Mouse (Mus musculus) kidney, embryonic 15.5 days (tissue): ENCODE results near the gene Cep95. TPM values are rescaled to one million over a fixed set of nuclear protein-coding genes. Genes with fewer than 3 reads are reported as not detected.
"Not testable (repeated sequence)": the region's sequence is repeated elsewhere in the genome, so short reads cannot be mapped to it uniquely, and the experiment has no call there.

Experiments
- ATAC-seq: fragments of 200-750 bp; cut with Nextera tagmentation; replicated peaks from 2 replicates; pipeline ENCODE4 v1.8.0; 2017; ENCODE audit warnings: moderate TSS enrichment; ENCODE audit not compliant: low FRiP score
- H3K27ac ChIP-seq: fragments of 300-500 bp; sonication (generic); 2 replicates; pipeline ENCODE4 v1.5.1; 2015; ENCODE audit warnings: mild to moderate bottlenecking, inconsistent platforms
- H3K27me3 ChIP-seq: fragments of 300-500 bp; sonication (generic); 2 replicates; pipeline ENCODE4 v1.6.1; 2015; ENCODE audit warnings: inconsistent platforms
- H3K36me3 ChIP-seq: fragments of 300-500 bp; sonication (generic); 2 replicates; pipeline ENCODE4 v1.6.1; 2015; ENCODE audit warnings: inconsistent platforms
- H3K4me1 ChIP-seq: fragments of 300-500 bp; sonication (generic); 2 replicates; pipeline ENCODE4 v1.6.1; 2015; ENCODE audit warnings: inconsistent platforms
- H3K4me2 ChIP-seq: fragments of 300-500 bp; sonication (generic); 2 replicates; pipeline ENCODE4 v1.6.1; 2015; ENCODE audit warnings: moderate library complexity, mild to moderate bottlenecking, inconsistent platforms
- H3K4me3 ChIP-seq: fragments of 300-500 bp; sonication (generic); replicated peaks from 2 replicates; pipeline ENCODE4 v1.5.1; 2015; ENCODE audit warnings: mild to moderate bottlenecking, inconsistent platforms
- H3K9ac ChIP-seq: fragments of 300-500 bp; sonication (generic); 2 replicates; pipeline ENCODE4 v1.6.1; 2015; ENCODE audit warnings: mild to moderate bottlenecking, inconsistent platforms
- H3K9me3 ChIP-seq: fragments of 300-500 bp; sonication (generic); replicated peaks from 2 replicates; pipeline ENCODE4 v1.6.1; 2016; ENCODE audit warnings: inconsistent platforms
- WGBS: fragments of 180-500 bp; shearing (Covaris S2); methylation state at CpG from one replicate; pipeline ENCODE4 v1.1.7; 2015; ENCODE audit warnings: mixed read lengths; 5-methylcytosine and 5-hydroxymethylcytosine counted together
- polyA plus RNA-seq: library from polyadenylated mRNA; unstranded; fragments of >200 nt; fragmentation: Nextera tagmentation; extraction: Ambion mirVana; gene quantifications from 2 replicates; pipeline ENCODE4 v1.2.1, GENCODE M21; 2015

The Cep95 gene
- 21.7 and 22.0 TPM in 2 replicates for polyA plus RNA-seq

GRCm38 (mm10) chr11:106788775-106789459 lies at the start of gene Cep95, which contains the start of gene Ddx5:
Gene Cep95, plus strand, starts transcription at chr11:106789252.
Gene Ddx5, minus strand, starts transcription at chr11:106789185.
- Histone ChIP-seq H3K27me3 (no peaks in the 10 kb centered on the region), H3K4me3 (peak within 1 kb of the TSS; percentile 87), H3K36me3 (peaks cover 49% of the 10 kb centered on the region), H3K9ac (peak within 1 kb of the TSS; percentile 97), H3K9me3 (no peaks in the 10 kb centered on the region), H3K27ac (peak within 1 kb of the TSS; percentile 100), H3K4me1 (peaks cover 23% of the 10 kb centered on the region), H3K4me2 (peak within 1 kb of the TSS; percentile 78)
- peak; percentile 93 for ATAC-seq
- under 1% methylated on average over 58 of the region's 58 CpGs for WGBS

- H3K4me3 ChIP-seq, H3K36me3 ChIP-seq, H3K9ac ChIP-seq, H3K9me3 ChIP-seq, H3K27me3 ChIP-seq, H3K27ac ChIP-seq, ATAC-seq, H3K4me2 ChIP-seq: not testable (repeated sequence)
- 96% methylated on average over 7 of the region's 8 CpGs for WGBS
- H3K4me1 ChIP-seq, result peaks cover 13% of the 10 kb centered on the region; the same call in 1 of the 2 replicates
These were observed 48.3 kb upstream of the Cep95 start for GRCm38 (mm10) chr11:106740724-106741123.

GRCm38 (mm10) chr11:106741232-106741631 lies 47.8 kb upstream of the Cep95 start:
- WGBS, result 83% methylated on average over 6 of the region's 6 CpGs
- ATAC-seq, result no peak
- no peaks in the 10 kb centered on the region for H3K36me3 ChIP-seq
- H3K9me3 ChIP-seq, result no peaks in the 10 kb centered on the region
- no peak overlapping the region for H3K9ac ChIP-seq
- no peak overlapping the region for H3K4me3 ChIP-seq
- H3K27me3 ChIP-seq, result no peaks in the 10 kb centered on the region
- H3K4me2 ChIP-seq, result no peak overlapping the region
- H3K4me1 ChIP-seq, result peaks cover 12% of the 10 kb centered on the region; the same call in 1 of the 2 replicates
- H3K27ac ChIP-seq, result no peak overlapping the region

GRCm38 (mm10) chr11:106741826-106742225 lies 47.2 kb upstream of the Cep95 start:
- Histone ChIP-seq H3K4me2 (no peak overlapping the region), H3K9ac (no peak overlapping the region), H3K27me3 (no peaks in the 10 kb centered on the region), H3K4me1 (peaks cover 6% of the 10 kb centered on the region; the same call in 1 of the 2 replicates), H3K36me3 (no peaks in the 10 kb centered on the region), H3K27ac (no peak overlapping the region), H3K4me3 (no peak overlapping the region), H3K9me3 (no peaks in the 10 kb centered on the region)
- ATAC-seq, result no peak
- 93% methylated on average over 3 of the region's 3 CpGs for WGBS

DNA sequence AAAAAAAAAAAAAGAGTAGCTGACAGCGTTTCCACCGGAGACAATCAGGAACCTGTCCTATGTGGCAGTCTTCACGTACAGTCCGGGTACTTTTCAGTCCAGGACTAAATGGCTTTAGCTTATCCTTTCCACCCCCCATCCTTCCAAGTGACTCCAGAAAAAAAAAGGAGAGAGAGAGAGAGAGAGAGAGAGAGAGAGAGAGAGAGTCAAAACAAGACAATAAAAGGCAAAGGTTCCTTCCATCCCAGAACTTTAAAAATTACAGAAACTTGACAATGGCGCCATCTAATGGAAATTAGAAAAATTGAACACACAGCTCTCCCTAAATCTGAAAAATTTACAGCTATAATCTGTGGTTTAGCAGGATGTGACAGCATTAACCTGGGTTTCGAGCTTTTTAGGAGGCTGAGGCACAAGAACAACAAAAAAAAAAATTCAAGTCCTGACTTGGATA lies 46.6 kb upstream of the Cep95 start:
- no peak overlapping the region for H3K9ac ChIP-seq
- H3K4me1 ChIP-seq, result peaks cover 2% of the 10 kb centered on the region; the same call in 1 of the 2 replicates
- H3K27ac ChIP-seq, result no peak overlapping the region
- no peaks in the 10 kb centered on the region for H3K36me3 ChIP-seq
- ATAC-seq, result no peak
- no peak overlapping the region for H3K4me2 ChIP-seq
- no peaks in the 10 kb centered on the region for H3K27me3 ChIP-seq
- no peaks in the 10 kb centered on the region for H3K9me3 ChIP-seq
- 48% methylated on average over 6 of the region's 6 CpGs for WGBS
- no peak overlapping the region for H3K4me3 ChIP-seq

- ATAC-seq, result no peak
- Histone ChIP-seq H3K4me2 (no peak overlapping the region), H3K27ac (no peak overlapping the region), H3K27me3 (no peaks in the 10 kb centered on the region), H3K9me3 (no peaks in the 10 kb centered on the region), H3K36me3 (no peaks in the 10 kb centered on the region), H3K4me1 (no peaks in the 10 kb centered on the region), H3K4me3 (no peak overlapping the region), H3K9ac (no peak overlapping the region)
- WGBS, result 89% methylated on average over 5 of the region's 5 CpGs
These were observed 44.1 kb upstream of the Cep95 start for GRCm38 (mm10) chr11:106744949-106745348.

- H3K9ac ChIP-seq, H3K27ac ChIP-seq, H3K9me3 ChIP-seq, H3K27me3 ChIP-seq, H3K4me3 ChIP-seq, H3K4me2 ChIP-seq, H3K4me1 ChIP-seq, H3K36me3 ChIP-seq, ATAC-seq: not testable (repeated sequence)
- WGBS, result 94% methylated on average over 7 of the region's 7 CpGs
These were observed 39.4 kb upstream of the Cep95 start for GRCm38 (mm10) chr11:106749557-106750120.

- H3K36me3 ChIP-seq, result no peaks in the 10 kb centered on the region
- ATAC-seq, result no peak
- no peaks in the 10 kb centered on the region for H3K9me3 ChIP-seq
- WGBS, result 76% methylated on average over 13 of the region's 13 CpGs
- H3K4me2 ChIP-seq, result no peak within 1 kb of the TSS
- no peaks in the 10 kb centered on the region for H3K27me3 ChIP-seq
- no peak within 1 kb of the TSS for H3K4me3 ChIP-seq
- H3K27ac ChIP-seq, result no peak within 1 kb of the TSS
- no peak within 1 kb of the TSS for H3K9ac ChIP-seq
- H3K4me1 ChIP-seq, result no peaks in the 10 kb centered on the region
These were observed 38.8 kb upstream of the Cep95 start, which contains the start of gene Pecam1 for GRCm38 (mm10) chr11:106750121-106750751. Gene Pecam1, minus strand, starts transcription at chr11:106750628.

- Histone ChIP-seq H3K9me3 (no peaks in the 10 kb centered on the region), H3K27ac (no peak within 1 kb of the TSS), H3K4me1 (no peaks in the 10 kb centered on the region), H3K27me3 (no peaks in the 10 kb centered on the region), H3K9ac (no peak within 1 kb of the TSS), H3K4me2 (no peak within 1 kb of the TSS), H3K36me3 (no peaks in the 10 kb centered on the region), H3K4me3 (no peak within 1 kb of the TSS)
- 83% methylated on average over 17 of the region's 17 CpGs for WGBS
- no peak for ATAC-seq
These were observed 37.7 kb upstream of the Cep95 start, which contains the start of gene Milr1 for GRCm38 (mm10) chr11:106751039-106752018. Gene Milr1, plus strand, starts transcription at chr11:106751226.

GRCm38 (mm10) chr11:106752103-106752502 lies 36.9 kb upstream of the Cep95 start:
- Histone ChIP-seq H3K4me3 (no peak overlapping the region), H3K9me3 (no peaks in the 10 kb centered on the region), H3K4me2 (no peak overlapping the region), H3K27me3 (no peaks in the 10 kb centered on the region), H3K36me3 (no peaks in the 10 kb centered on the region), H3K4me1 (no peaks in the 10 kb centered on the region), H3K9ac (no peak overlapping the region), H3K27ac (no peak overlapping the region)
- no peak for ATAC-seq
- WGBS, result 73% methylated on average over 7 of the region's 7 CpGs

- H3K4me3 ChIP-seq, result no peak overlapping the region
- no peak for ATAC-seq
- no peaks in the 10 kb centered on the region for H3K36me3 ChIP-seq
- no peaks in the 10 kb centered on the region for H3K9me3 ChIP-seq
- no peaks in the 10 kb centered on the region for H3K27me3 ChIP-seq
- H3K9ac ChIP-seq, result no peak overlapping the region
- WGBS, result 89% methylated on average over 6 of the region's 6 CpGs
- no peaks in the 10 kb centered on the region for H3K4me1 ChIP-seq
- no peak overlapping the region for H3K4me2 ChIP-seq
- no peak overlapping the region for H3K27ac ChIP-seq
These were observed 35.7 kb upstream of the Cep95 start for GRCm38 (mm10) chr11:106753314-106753713.
